Mouse (Mus musculus): ENCODE data around the gene Gak.
A peak's percentile ranks its signal among the peaks of the same experiment; 100 is the strongest.

Gene Gak

GRCm38 (mm10) chr5:108599923-108600322, 29.6 kb downstream of the Gak start:
- peak; percentile 23 for DNase-seq (ENCODE audit: low spot score)

GRCm38 (mm10) chr5:108581361-108581891, 48.1 kb downstream of the Gak start:
- DNase-seq (ENCODE audit: low spot score): no peak

DNA sequence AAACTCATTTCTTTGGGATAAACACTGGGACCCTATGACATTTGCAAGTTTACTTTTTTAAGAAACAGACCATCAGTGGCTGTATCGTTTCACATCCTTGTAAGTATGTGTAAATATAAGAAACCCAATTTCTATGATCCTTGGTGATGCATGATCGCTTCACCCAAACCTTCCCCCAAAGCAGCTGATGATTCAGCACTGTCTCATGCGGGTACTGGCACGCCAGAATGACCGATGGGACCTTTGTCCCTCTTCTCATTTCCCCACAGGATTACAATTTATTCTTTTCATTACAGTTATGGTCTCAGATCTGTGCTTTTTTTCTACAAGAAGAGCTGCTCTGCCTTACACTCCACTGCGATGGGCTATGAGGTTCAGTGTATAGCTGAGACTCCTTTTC, 56.5 kb downstream of the Gak start:
- DNase-seq (ENCODE audit: low spot score): no peak

DNA sequence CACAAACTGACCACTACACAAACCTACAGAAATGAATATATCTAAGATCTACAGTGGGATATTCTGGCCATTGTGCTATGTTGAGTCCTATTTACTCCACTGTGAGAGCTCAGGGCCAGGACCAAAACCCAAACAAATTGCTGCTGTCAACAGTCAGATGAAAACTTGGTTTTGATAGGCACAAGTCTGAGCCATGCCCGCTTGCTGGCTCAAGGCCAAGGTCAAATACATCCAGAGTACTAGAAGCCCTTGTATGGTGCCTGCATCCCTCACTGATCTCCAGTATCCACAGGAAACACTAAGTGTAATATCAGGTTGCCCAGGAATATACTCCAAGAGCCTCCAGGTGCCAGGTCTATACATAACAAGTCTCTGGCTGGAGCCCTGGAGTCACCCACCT, 58.6 kb downstream of the Gak start:
- DNase-seq (ENCODE audit: low spot score): no peak

DNA sequence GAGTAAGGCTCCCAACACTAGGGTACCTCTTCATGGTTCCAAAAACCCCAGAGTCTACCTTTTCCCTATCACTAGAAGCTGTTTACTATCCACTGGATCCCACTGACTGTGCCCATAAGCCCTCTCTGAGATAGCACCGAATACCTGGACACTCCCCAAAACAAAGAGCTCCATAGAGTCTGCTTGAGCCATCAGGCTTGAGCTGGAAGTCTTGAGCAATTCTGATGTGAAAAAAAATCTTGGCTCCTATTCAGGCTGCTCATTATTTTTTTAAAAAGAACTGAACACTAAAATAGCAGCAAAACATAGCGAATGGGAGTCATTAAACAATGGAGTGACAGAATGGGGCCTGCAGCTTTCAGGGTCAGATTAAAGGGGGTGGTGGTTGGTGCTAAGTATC, 62.5 kb downstream of the Gak start:
- DNase-seq (ENCODE audit: low spot score): peak; percentile 49

DNA sequence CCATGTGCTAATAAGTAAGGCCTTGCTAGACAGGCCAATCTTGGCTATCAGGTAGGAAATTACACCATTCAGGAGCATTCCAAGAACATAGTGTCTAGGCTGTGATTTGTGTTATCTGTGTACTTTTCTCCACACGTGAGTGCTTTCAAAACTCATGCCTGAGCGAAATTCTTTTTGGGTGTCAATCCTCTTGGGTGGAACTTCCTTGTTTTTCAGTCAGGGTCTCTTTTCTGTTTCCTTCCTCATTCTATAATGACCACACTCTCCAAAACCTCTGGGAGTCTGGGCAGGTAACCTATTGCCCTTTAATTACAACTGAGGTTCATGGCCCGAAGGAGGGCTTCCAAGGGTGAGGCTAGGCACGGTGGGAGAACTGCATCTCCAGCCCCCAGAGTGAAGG, 63.0 kb downstream of the Gak start:
- peak; percentile 5 for DNase-seq (ENCODE audit: low spot score)

- no peak for DNase-seq (ENCODE audit: low spot score)
Measured at GRCm38 (mm10) chr5:108565381-108565780, 64.2 kb downstream of the Gak start.

DNA sequence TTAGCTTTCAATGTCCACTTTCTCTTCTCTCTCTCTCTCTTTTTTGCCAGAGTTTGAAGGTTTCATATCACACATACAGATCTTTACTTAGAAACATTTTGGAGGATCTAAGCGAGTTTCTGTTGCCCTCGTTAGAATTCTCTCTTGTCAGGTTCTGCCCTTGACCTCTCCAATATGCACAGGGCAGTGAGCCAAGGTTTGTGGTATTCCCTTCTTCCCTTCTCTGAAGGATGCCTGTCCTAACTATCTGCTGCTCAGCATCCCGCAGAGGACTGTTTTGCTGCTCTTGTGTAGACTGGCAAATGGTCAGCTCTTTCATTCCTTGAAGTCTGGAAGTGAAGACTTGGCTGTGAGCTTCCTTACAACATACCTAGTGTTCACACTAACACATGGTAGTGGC, 65.2 kb downstream of the Gak start:
- no peak for DNase-seq (ENCODE audit: low spot score)

GRCm38 (mm10) chr5:108562483-108562882, 67.1 kb downstream of the Gak start:
- DNase-seq (ENCODE audit: low spot score): no peak

DNA sequence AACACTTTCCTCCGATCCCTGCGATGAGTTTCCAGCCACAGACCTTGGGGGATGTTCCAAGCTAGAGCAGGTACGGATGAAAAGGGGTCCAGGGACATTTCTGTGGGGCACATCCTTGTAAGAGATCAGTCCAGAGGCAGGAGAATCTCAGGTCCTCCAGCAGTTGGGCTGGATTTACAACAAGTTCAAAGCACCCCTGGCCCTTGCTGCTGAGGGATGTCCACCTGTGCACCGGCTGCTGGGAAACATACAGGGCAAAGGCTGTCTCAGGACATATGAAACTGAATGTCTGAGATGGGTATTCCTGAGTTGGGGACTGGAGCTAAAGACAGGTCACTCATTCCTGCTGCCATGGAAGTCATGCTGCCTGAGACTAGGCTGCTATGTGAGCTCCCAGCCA, 72.6 kb downstream of the Gak start:
- DNase-seq (ENCODE audit: low spot score): no peak

DNA sequence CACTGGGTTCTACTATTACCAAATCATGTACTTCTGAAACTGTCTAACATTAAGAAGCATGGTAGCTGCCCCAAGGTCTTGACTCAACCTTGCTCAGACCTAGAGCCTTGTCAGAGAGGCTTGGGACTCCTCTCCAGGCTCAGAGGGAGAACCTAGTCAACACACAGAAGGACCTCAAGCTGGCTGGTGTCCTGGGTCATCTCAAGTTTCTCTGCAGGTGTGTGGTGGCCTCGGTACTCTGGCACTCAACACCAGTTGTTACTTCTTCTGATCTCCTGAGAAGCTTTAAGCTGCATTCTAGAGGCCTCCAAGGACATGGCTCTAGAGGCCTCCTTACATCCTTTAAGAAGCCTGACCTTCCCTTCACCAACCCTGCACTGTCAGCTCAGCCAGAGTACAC, 75.5 kb downstream of the Gak start:
- DNase-seq (ENCODE audit: low spot score): no peak

GRCm38 (mm10) chr5:108550207-108550594, 79.4 kb downstream of the Gak start:
- DNase-seq (ENCODE audit: low spot score): no peak

DNA sequence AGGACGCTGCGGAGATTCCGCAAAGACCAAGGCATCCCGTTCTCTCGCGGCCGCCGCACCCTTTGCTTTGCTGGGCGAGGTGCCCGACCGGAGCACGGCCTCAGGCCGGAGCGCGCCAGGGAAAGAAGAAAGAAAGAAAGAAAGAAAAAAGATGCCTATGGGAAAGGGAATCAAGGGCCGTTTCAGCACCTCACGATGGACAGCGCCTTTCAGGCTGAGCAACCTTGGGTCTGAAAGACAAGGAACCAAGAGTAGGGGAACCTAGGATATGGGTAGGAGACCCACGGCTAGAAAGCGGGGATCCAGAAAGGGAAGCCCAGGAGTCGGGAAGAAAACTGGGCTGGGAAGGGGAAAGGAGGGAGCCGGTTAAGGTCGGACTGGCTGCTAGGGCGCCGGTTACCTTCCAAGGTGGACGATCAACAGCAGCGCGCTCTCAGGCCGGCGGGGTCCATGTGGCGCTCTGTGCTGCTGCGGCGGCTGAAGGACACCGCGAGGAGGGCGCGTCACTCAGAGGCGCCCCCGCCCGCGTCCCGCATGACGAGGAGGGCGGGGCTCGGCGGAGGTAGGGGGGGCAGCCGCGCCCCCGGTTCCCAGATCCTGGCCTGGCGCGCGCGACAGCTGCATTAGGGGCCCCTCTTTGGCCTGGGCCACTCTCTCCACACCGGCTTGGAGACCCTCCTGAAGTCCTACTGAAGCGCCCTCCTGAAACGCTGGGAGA, 79.9 kb downstream of the Gak start, which contains the start of gene Cplx1:
TSS of gene Cplx1 (minus strand) at position 536 of the 718 bp plus-strand sequence.
- DNase-seq (ENCODE audit: low spot score): no peak

DNA sequence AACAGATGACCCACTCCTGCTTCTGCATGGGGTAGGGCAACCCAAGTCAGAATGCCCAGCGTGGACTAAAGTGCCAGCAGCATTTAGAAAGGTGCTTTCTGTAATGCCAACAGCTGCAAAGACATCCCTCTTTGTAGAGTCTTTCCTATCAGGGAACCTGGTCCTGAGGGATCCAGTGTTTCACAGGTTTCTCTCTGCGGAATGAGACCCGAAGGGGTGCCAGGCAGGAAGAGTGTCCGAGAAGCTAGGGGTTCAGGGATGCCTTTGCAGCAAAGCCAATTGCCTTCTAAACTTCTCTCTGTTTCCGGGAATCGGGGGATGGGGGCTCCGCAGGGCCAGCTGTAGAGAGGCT, 80.4 kb downstream of the Gak start:
- DNase-seq (ENCODE audit: low spot score): no peak

DNA sequence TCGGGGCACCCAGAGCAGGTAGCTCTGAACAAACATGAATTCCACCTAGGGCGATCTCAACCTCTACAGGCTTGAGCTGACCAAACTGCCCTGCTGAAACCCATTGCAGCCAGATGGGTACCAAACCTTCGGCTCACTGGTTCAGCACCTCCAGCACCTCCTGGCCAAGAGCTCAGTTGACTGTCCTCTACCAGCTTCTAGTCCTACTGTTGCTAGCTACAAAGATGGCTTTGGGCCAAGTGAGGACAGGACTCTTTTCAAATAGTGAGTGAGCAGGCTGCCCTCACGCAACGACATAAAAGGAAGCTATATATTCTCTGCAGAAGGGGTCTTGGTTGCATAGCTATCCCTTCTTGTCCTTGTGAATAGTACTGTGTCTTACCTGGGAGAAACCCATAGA, 81.9 kb downstream of the Gak start:
- DNase-seq (ENCODE audit: low spot score): no peak

DNA sequence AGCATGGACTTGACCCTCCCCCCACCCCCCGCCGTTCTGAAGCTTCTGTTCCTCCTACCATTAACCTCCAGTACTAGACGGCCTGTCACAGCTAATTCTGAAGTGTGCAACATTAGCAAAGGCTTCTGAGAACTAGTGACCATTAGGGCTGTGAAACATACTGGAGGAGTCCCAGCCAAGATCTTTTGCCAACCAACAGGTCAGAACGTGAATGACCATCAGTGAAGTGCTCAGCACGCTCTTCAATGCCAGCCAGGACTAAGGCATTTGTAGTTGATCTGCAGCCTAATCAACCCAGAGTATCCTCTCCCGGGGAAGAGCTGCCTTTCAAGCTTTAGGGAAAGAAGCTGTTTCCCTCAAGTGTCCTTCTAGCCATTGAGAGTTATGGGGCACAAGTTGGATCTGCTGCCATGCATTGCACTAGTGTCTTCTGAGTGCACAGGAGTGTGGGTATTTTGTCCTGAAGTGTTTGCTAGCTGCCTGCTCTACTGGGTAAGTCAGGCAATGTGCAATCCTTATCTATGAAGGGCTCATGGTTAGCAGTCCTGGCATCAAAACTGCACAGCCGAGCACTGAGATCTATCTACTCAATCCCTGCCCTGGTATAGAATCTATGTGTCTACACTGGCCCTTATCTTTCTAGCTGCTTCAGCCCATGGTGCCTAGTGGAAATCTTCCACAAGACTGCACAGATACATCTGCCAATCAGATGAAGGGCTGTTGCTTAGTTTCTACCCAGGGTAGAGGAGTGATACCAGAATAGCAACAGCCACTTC, 85.9 kb downstream of the Gak start:
- no peak for DNase-seq (ENCODE audit: low spot score)

DNA sequence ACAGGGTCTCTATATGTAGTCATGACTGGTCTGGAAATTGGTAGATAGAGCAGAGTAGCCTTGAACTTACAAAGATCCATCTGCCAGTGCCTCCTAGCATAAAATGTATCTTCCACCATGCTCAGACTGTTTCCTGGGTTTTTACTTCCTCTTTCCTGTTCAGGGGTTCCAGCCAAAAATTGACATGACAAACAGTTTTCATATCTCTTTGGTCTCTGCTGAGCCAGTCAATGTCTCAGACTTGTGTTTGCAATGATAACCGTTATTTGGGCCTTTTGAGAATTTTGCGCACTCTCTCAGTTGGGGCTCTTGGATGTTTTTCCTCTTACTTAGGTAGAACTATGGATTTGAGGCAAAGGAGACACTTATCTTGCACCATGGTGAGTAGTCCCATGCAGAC, 95.4 kb downstream of the Gak start:
- DNase-seq (ENCODE audit: low spot score): no peak

GRCm38 (mm10) chr5:108522597-108522996, 107.0 kb downstream of the Gak start:
- no peak for DNase-seq (ENCODE audit: low spot score)

GRCm38 (mm10) chr5:108521896-108522295, 107.7 kb downstream of the Gak start:
- DNase-seq (ENCODE audit: low spot score): no peak

DNA sequence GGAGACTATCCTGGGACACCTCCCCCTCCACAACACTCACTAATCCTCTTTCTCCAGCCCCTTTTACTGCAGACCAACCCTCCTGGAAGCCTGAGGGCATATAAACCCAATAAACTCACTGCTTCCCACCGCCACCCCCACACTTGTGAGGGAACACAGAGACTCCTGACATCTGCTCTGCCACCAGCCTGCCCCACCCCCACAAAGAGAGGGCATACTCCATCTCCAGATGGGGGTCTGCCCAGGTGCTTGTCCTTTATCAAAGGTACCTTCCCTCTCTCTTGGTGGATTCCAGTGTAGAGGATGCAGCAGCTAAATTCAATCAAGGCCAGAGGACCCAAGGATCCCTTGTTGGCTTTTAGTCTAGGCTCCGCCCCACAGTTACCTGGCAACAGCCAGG, 108.5 kb downstream of the Gak start:
- DNase-seq (ENCODE audit: low spot score): no peak

DNA sequence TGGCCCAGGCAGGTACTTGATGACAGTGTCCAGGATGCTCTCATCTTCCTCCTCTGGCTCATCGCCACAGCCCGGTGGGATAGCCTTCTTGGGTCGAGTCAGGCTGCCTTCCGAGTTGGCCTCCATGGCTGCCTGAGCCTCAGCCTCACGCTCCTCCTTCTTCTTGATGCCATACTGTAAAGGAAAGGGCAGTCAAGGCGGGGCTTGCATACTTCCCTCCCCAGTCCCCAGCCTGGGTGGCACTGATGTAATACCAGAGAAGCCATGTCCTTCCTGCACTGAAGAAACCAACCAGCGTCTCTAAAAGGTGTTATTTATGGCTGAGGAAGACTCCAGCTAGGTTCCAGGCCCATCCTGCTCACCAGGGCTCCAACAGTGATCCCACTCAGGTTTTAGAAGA, 109.4 kb downstream of the Gak start:
- no peak for DNase-seq (ENCODE audit: low spot score)

All from lung, postnatal 25 days (tissue).